Mouse (Mus musculus) gastrocnemius, postnatal 4 days (tissue): Measurements from ENCODE around the gene Cap2. TPM values are rescaled to one million over a fixed set of nuclear protein-coding genes. Genes with fewer than 3 reads are reported as not detected.

Source experiments
- DNase-seq, 2 experiments: peaks; one replicate each; pipeline ENCODE4 v3.0.0; 2021 to 2022; ENCODE audit warnings: low spot score in 2 of 2, mixed read lengths in 2 of 2
- total RNA-seq, 2 experiments: library from RNA; stranded (reverse); gene quantifications; 2 replicates each; pipeline ENCODE4 v1.2.3; 2021

Cap2 gene
- total RNA-seq, 2 experiments from 2014 or later: 189 to 215 TPM

DNA sequence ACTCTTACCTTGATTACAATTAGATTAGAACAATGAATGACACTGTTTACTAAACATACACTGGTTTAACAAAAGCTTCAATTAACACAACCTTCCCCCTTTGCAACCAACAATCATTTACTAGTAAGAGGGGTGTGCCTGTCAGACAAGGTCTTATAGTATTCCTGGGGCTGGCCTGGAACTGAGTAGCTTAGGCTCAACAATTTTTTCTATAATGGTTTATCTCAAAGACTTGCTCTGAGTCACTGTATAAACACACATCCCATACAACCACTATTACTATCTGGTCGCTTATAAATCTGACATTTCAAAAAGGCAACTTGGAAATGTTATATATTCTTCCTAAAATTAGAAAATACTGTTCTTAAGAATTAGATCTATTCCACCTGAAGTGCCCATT lies 181.7 kb downstream of the Cap2 start:
- DNase-seq: no peak

DNA sequence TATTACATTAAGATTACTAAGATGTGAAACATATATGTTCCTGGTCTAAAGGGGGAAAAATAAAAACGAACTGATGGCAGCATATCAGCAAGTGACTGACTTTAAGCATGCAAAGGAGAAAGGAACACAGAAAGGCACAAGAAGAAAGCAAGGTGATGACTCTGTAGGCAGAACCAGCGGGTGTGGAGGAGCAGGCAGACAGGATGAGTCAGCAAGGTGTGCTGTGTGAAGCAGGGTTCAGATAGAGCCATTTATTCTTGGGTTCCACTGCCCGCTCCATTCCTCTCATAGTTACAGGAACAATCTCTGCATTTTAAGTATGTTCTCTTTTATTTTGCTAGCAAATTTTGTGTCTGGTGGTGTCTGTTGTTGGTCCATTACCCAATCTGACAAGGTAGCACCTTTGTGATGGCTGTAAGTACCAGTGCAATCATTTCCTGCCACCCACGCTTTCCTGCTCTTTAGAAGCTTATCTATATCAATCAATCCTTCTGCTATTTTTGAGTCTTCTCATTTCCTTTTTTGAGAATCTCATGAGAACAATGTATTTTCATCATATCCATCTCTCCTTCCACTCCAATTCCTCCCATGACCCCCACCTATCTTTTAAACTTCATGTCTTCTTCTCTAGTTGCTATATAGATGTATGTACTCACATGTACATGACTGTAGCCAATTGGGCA lies 189.1 kb downstream of the Cap2 start:
- DNase-seq: no peak

DNA sequence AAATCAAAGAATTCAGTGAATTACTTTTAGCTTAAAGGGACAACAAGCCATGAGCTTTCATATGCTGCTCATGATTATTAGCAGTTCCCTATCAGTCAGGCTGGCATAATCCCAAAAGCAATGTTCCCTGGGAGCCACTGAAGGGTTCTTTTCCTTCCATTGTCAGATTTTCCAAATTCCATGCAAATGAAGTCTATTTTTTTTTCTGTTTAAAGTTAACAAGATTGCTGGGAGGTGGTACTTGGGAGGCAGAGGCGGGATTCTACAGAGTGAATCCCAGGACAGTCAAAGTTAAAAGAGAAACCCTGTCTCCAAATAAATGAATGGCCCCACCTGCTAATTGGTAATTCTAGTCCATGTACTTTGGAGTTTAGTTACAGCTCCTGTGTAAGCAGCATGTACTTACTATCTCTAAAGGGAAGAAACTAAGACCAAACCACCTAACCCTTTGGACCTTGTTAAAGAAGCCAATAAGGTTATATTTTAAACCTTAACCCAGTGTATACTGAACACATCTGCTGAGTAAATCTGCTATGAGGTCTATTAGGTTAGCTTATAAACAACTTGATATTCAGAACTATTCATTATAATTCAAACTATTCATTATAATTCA lies 193.8 kb downstream of the Cap2 start:
- DNase-seq: no peak

DNA sequence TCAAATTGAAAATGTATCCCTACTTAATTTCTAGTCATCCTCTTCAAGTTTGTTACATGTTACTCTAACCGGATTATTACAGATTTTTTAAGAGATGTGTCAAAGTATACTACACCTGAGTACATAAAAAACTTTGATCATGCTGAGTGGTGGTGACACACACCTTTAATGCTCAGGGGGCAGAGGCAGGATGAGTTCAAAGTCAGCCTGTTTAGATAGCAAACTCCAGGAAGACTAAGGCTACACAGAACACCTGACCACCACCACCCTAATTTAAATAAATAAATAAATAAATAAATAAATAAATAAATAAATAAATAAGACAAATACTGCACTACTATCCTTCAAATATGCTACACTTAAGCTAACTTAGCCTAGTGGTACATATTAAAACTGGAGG lies 194.3 kb downstream of the Cap2 start:
- DNase-seq: no peak

DNA sequence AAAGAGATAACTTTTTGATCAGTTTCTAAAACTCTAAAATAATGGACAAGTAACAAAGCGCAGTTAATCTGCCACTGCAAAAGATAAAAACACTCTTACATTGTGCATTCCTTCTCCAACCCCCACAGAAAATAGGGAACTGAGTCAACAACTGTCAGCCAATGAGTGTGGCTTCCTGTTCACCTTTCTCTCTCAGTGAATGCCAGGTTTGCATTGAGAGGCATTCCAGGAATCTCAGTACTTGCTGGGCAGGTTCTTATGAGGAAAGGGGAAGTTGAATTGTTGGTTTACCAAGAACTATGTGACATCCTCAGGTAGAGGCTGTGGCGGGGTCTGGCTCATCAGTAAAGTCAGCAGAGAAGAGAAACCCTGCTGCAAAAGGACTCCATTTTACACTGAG lies 195.1 kb downstream of the Cap2 start:
- DNase-seq: no peak

DNA sequence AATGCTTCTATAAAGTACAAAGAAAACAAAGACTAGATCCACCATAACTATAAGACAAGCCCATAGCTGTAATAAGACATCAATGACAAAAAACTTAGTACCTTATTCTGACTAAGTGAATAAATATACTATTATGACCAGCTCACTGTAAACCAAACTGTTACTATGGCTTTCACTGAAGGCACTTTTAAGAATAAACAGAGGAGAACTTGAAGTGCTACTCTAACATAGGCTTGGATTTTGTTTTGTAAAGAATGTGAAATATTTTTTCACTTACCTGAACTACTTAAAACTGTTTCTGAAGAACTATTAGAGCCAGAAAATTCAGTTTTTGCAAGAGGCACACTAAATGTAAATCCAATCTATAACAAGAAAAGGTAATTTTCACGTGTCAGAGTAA lies 197.7 kb downstream of the Cap2 start:
- no peak for DNase-seq

Other genes with a start within 250 kb of the Cap2 start
- gene Stmnd1, start 228.1 kb upstream of the Cap2 start, total RNA-seq: 1 to 10 TPM; 2.0 to 2.2 TPM
- gene Rbm24, start 83.4 kb upstream of the Cap2 start, total RNA-seq: 100 to 1,000 TPM; 182 to 189 TPM
- 10 to 100 TPM; 45.3 to 48.2 TPM for gene Fam8a1, start 167.7 kb downstream of the Cap2 start, total RNA-seq
- gene Nup153, start 226.1 kb downstream of the Cap2 start, total RNA-seq: 10 to 100 TPM; 51.6 to 66.3 TPM